Mouse (Mus musculus) C2C12 (cell line): ENCODE data around the gene Slc17a7. TPM values are rescaled to one million over a fixed set of nuclear protein-coding genes. Genes with fewer than 3 reads are reported as not detected.

ENCODE experiments used
- H3K27me3 ChIP-seq: one replicate; pipeline ENCODE4 v1.6.1; 2011; ENCODE audit not compliant: control insufficient read depth, insufficient read depth, insufficient read length
- H3K36me3 ChIP-seq: one replicate; pipeline ENCODE4 v1.6.1; 2011; ENCODE audit not compliant: control insufficient read depth, insufficient read depth
- H3K4me3 ChIP-seq: one replicate; pipeline ENCODE4 v1.5.1; 2011; ENCODE audit warnings: mild to moderate bottlenecking, control low read depth; ENCODE audit not compliant: poor library complexity, insufficient read depth, severe bottlenecking
- H3K79me2 ChIP-seq: one replicate; pipeline ENCODE4 v1.6.1; 2011; ENCODE audit not compliant: control insufficient read depth, insufficient read depth
- H3K79me3 ChIP-seq: one replicate; pipeline ENCODE4 v1.6.1; 2011; ENCODE audit warnings: low read depth, control low read depth
- H3ac ChIP-seq: one replicate; pipeline ENCODE3; 2011; ENCODE audit warnings: low read depth; ENCODE audit not compliant: control insufficient read depth, insufficient read length
- CEBPB ChIP-seq: IDR thresholded peaks from one replicate; pipeline ENCODE4 v1.6.1; 2011; ENCODE audit warnings: low read depth, mild to moderate bottlenecking, control low read depth, moderate library complexity
- CTCF ChIP-seq: IDR thresholded peaks from one replicate; pipeline ENCODE4 v1.5.1; 2011; ENCODE audit not compliant: control insufficient read depth, insufficient read depth, insufficient read length
- FOSL1 ChIP-seq: IDR thresholded peaks from one replicate; pipeline ENCODE4 v1.8.0; 2011; ENCODE audit warnings: mild to moderate bottlenecking, low read length; ENCODE audit not compliant: poor library complexity, insufficient read depth, severe bottlenecking
- MAX ChIP-seq: IDR thresholded peaks from one replicate; pipeline ENCODE4 v1.6.1; 2011; ENCODE audit warnings: mild to moderate bottlenecking, control low read depth
- MYOD1 ChIP-seq: IDR thresholded peaks from one replicate; pipeline ENCODE4 v1.6.1; 2011; ENCODE audit warnings: low read depth; ENCODE audit not compliant: control insufficient read depth, insufficient read length
- MYOG ChIP-seq: IDR thresholded peaks from one replicate; pipeline ENCODE4 v1.6.1; 2011; ENCODE audit not compliant: control insufficient read depth, insufficient read length; ENCODE audit errors: extremely low read depth
- USF1 ChIP-seq: IDR thresholded peaks from one replicate; pipeline ENCODE4 v1.6.1; 2011; ENCODE audit warnings: low read depth, mild to moderate bottlenecking, control low read depth, moderate library complexity
- polyA plus RNA-seq: library from polyadenylated mRNA; unstranded; fragments of >200 nt; fragmentation: generic; extraction: Trizol; gene quantifications from one replicate; pipeline ENCODE4 v1.2.1, GENCODE M21; 2012; ENCODE audit warnings: missing spikeins

Gene Slc17a7
- polyA plus RNA-seq, 1 experiment, result 0.14 TPM

DNA sequence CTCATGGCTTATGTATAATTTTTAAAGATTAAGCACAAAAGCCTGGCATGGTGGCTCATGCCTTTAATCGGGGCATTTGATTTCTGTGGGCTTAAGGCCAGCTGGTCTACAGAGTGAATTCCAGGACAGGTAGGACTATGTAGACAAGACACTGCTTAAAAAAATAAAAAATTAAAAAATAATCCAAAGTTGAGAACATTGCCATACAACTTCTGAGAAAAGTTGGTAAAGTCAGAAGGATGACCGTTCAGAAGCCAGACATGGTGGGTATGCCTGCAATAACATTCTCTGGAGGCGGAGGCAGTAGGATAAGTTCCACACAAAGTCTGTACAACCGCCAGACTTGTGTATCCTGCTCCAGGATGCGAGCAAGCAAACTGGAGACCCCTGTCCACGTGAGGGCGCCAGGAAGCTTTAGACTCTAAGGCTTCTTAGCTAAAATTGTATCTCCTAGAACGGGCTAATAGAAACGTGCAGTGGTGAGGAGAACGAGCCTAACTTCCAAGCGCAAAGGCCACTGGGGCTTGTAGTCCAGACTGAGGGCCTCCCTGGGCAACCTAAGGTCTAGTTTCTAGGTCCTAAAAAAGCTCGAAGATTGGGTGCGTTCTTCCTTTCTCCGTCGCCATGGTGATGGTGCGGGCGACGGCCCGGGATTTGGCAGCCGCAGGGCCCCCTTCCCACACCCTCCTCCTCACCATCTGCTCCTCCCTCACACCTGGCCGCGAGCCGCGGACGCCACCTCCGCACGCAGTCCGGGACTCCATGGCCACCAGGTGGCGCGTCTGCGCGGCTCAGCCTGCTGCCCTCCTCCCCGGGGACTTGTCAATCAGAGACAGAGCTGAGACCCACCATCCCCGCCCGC is 1.9 kb upstream of the Slc17a7 start:
- TF ChIP-seq CEBPB (no peak), MYOD1 (no peak), FOSL1 (no peak), CTCF (peak; percentile 99), USF1 (peak; percentile 26), MYOG (no peak), MAX (no peak)

DNA sequence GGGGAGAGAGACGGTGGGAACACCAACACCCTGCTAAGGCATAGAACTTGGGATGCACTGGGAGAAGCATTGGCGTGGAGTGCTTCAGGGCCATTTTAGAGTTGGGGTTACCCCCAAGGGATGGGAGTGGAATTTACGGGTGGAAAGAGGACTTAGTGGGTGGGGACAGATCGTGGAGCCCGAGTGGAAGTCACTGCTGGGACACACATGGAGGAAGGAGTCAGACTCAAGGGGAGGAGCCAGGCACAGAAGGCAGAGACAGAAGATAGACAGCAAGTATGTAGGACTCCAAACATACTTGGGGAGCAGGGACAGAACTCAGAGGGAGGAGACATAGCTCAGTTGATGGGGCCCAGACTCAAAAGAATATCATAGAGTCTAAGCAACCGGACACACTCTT is 1.2 kb upstream of the Slc17a7 start:
- TF ChIP-seq MYOG (no peak), FOSL1 (no peak), CTCF (no peak), CEBPB (no peak), MYOD1 (no peak), USF1 (no peak), MAX (no peak)
- Histone ChIP-seq H3K79me3 (no peaks in the 10 kb centered on the region), H3K27me3 (peaks cover 31% of the 10 kb centered on the region), H3K4me3 (no peak overlapping the region), H3K79me2 (no peaks in the 10 kb centered on the region), H3K36me3 (no peaks in the 10 kb centered on the region), H3ac (no peak overlapping the region)

More for the DNA sequence above, 1.9 kb upstream of the Slc17a7 start:
- no peaks in the 10 kb centered on the region for H3K79me3 ChIP-seq
- H3K36me3 ChIP-seq, result no peaks in the 10 kb centered on the region
- H3ac ChIP-seq, result no peak overlapping the region
- H3K27me3 ChIP-seq, result peaks cover 24% of the 10 kb centered on the region
- H3K4me3 ChIP-seq, result no peak overlapping the region
- no peaks in the 10 kb centered on the region for H3K79me2 ChIP-seq

DNA sequence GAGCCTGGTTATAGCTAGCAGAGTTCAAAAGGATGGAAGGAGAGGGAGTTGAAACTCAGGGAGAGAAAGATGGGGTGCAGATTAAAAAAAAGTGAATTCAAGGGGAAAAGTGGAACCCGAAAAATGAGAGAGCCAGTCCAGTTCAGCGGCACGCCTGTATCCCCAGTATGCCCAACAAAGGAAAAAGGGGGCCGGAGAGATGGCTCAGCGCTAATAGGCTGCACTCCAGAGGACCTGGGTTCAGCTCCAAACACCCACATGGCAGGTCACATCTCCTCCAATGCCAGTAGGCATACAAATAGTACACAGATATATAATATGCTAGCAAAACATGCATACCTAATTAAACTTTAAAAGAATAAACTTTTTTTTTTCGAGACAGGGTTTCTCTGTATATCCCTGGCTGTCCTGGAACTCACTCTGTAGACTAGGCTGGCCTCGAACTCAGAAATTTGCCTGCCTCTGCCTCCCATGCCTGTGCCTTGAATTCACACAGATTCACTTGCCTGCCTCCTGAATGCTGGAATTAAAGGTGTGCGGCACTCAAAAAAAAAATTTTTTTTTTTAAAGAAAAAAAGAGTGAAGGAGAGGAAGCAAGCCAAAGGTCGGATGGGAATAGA is 643 bp upstream of the Slc17a7 start:
- no peak overlapping the region for H3ac ChIP-seq
- no peaks in the 10 kb centered on the region for H3K79me2 ChIP-seq
- H3K36me3 ChIP-seq, result no peaks in the 10 kb centered on the region
- no peak for TF ChIP-seq USF1
- TF ChIP-seq MYOG, result no peak
- TF ChIP-seq MYOD1, result no peak
- no peak for TF ChIP-seq CEBPB
- TF ChIP-seq FOSL1, result no peak
- no peak for TF ChIP-seq CTCF
- no peak for TF ChIP-seq MAX
- no peak overlapping the region for H3K4me3 ChIP-seq
- no peaks in the 10 kb centered on the region for H3K79me3 ChIP-seq
- peaks cover 37% of the 10 kb centered on the region for H3K27me3 ChIP-seq

DNA sequence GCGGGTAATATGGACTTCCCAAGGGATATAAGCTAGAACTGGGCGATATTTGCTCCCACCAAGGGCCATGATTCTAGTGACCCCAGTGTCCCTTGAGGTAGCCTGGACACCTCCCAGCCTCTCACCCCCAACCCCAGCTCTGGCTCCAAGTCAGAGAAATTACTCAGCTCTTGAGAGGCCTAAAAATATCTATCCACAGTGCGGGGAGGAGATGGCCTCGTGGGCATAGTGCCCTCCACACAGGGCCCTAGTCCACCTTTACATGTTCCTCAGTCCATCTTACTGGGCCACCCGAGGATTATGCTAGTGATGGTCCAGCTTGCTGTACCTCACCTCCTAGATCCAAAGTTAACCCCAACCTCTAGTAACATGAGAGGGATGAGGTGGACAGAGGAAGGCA is 1.1 kb downstream of the Slc17a7 start:
- H3K36me3 ChIP-seq, result no peaks in the 10 kb centered on the region
- TF ChIP-seq MAX (no peak), MYOG (no peak), CEBPB (no peak), CTCF (no peak), FOSL1 (no peak), MYOD1 (no peak), USF1 (no peak)
- H3ac ChIP-seq, result no peak overlapping the region
- no peak overlapping the region for H3K4me3 ChIP-seq
- H3K79me2 ChIP-seq, result no peaks in the 10 kb centered on the region
- no peaks in the 10 kb centered on the region for H3K79me3 ChIP-seq
- peaks cover 52% of the 10 kb centered on the region for H3K27me3 ChIP-seq

DNA sequence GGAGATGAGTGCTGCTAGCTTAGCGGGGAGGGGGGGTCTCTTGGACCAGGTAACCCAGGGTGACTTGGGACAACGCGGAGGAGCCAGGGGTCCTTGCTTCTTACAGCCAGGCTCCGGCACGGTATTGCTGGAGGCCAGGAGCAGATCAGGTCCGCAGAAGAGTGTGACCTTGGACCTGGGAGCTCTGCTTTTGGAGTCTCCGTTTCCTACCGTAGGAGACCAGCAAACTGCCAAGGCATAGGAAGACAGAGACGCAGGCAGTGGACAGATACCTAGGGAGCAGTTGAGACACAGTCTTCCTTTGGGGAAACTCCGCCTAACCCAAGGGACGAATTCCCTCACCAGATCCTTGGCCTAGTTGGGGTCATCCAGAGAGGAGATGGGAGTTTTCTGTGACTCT is 2.0 kb downstream of the Slc17a7 start:
- Histone ChIP-seq H3K36me3 (no peaks in the 10 kb centered on the region), H3K79me3 (no peaks in the 10 kb centered on the region), H3ac (no peak overlapping the region), H3K27me3 (peaks cover 55% of the 10 kb centered on the region), H3K4me3 (no peak overlapping the region), H3K79me2 (no peaks in the 10 kb centered on the region)
- no peak for TF ChIP-seq FOSL1
- no peak for TF ChIP-seq USF1
- no peak for TF ChIP-seq CTCF
- TF ChIP-seq MYOD1, result no peak
- TF ChIP-seq MAX, result no peak
- no peak for TF ChIP-seq CEBPB
- no peak for TF ChIP-seq MYOG
